Mouse (Mus musculus): ENCODE data around the gene Prune1. TPM values are rescaled to one million over a fixed set of nuclear protein-coding genes. Genes with fewer than 3 reads are reported as not detected.

The Prune1 gene
- polyA plus RNA-seq, 1 experiment from 2014 or later: 23.1 TPM

DNA sequence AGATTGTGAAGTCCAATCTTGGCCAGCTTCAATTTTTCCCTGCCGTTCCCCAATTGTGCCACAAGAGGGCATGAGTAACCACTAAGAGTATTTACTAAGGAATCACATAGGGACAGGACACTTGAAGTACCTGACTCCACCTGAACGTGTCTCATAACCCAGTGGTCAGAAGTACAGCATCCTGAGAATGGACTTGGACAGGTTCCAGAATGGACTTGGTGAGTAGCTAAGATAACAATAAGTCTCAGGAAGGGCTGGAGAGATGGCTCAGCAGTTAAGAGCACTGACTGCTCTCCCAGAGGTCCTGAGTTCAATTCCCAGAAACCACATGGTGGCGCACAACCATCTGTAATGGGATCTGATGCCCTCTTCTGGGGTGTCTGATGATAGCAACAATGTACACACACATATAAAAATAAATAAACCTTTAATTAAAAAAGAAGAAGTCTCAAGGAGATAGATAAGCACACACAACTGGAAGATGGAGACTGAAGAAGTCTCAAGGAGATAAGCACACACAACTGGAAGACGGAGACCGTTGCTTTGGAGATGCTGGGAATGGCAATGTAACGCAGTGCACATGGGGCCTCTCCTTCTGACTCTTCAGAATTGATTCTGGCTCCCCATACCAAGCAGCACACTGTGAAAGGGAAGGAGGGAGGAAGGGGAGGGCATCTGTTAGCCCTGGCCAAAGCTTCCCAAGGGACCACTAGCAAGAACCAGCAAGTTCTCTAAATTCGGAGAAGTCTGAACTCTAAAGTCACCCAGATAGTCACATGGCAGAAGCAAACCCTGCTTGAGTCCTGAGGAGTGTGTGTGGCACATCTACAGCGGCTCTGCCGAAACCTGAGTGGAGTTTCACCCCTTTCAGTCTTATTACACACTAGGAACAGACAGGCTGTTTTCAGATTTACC is 29.3 kb upstream of the Prune1 start:
- 66% methylated on average over 9 of the region's 9 CpGs for WGBS
- Histone ChIP-seq H3K9me3 (ENCODE audit: control insufficient read depth, low read depth, low read length) (no peaks in the 10 kb centered on the region), H3K4me3 (ENCODE audit: low read depth, low read length) (no peak overlapping the region)

DNA sequence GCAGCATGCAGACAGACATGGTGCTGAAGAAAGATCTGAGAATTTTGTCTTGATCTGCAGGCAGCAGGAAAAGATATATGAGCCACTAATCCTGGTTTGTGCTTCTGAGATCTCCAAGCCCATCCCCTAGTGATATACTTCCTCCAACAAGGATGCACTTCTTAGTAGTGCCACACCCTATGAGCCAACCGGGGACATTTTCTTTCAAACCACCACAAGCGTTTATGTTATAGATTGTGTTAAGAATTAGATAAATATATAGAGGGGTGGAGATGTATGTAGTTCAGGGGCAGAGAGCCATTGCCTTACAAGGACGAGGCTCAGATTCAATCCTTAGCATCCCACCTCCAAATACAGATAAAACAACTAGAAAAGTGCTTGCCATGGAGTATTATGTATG is 28.6 kb upstream of the Prune1 start:
- no peak overlapping the region for H3K4me3 ChIP-seq (ENCODE audit: low read depth, low read length)
- no peak for ATAC-seq (ENCODE audit: insufficient number of reproducible peaks, insufficient read depth, low FRiP score, low read depth)
- H3K4me2 ChIP-seq (replicated peaks; ENCODE audit: low read depth, low read length): no peak overlapping the region
- H3K36me3 ChIP-seq (ENCODE audit: control insufficient read depth, insufficient read depth, low read length): no peaks in the 10 kb centered on the region
- H3K4me1 ChIP-seq (ENCODE audit: control insufficient read depth, insufficient read depth, low read length): no peaks in the 10 kb centered on the region
- H3K27ac ChIP-seq (ENCODE audit: low read length): no peak overlapping the region
- no peaks in the 10 kb centered on the region for H3K27me3 ChIP-seq (ENCODE audit: control insufficient read depth, insufficient read depth, low read length)
- no peaks in the 10 kb centered on the region for H3K9me3 ChIP-seq (ENCODE audit: control insufficient read depth, low read depth, low read length)
- no peak overlapping the region for H3K9ac ChIP-seq (replicated peaks; ENCODE audit: low read depth, low read length)
- 56% methylated on average over 3 of the region's 3 CpGs for WGBS

More for the DNA sequence above, 29.3 kb upstream of the Prune1 start:
- Histone ChIP-seq H3K27ac (ENCODE audit: low read length) (no peak overlapping the region), H3K36me3 (ENCODE audit: control insufficient read depth, insufficient read depth, low read length) (no peaks in the 10 kb centered on the region), H3K4me2 (replicated peaks; ENCODE audit: low read depth, low read length) (no peak overlapping the region), H3K4me1 (ENCODE audit: control insufficient read depth, insufficient read depth, low read length) (peaks cover 4% of the 10 kb centered on the region; the same call in 1 of the 2 replicates), H3K27me3 (ENCODE audit: control insufficient read depth, insufficient read depth, low read length) (no peaks in the 10 kb centered on the region), H3K9ac (replicated peaks; ENCODE audit: low read depth, low read length) (no peak overlapping the region)
- ATAC-seq (ENCODE audit: insufficient number of reproducible peaks, insufficient read depth, low FRiP score, low read depth): no peak

DNA sequence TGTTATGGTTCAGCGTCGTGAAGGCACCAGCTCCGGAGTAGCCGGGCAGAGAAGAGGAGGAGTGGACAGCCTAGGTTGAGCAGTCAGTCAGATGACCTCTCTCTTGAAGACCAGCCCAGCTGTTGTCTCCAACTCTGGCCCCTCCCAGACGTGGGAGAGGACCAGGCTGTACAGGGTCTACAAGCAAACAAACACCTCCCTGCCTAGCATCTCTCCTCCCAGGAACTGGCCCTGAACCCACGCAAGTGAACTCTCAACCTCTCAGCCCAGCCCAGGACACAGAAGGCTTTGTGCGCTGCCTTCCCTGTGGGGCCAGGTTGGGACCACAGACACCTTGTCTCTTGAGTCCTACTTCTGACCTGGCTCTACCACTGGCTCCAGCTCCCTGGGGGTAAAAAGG is 25.2 kb upstream of the Prune1 start, which contains the start of gene Anxa9:
Anxa9 (minus strand) TSS at position 77 of the 400 bp plus-strand sequence.
- 57% methylated on average over 7 of the region's 7 CpGs for whole genome bisulfite sequencing

DNA sequence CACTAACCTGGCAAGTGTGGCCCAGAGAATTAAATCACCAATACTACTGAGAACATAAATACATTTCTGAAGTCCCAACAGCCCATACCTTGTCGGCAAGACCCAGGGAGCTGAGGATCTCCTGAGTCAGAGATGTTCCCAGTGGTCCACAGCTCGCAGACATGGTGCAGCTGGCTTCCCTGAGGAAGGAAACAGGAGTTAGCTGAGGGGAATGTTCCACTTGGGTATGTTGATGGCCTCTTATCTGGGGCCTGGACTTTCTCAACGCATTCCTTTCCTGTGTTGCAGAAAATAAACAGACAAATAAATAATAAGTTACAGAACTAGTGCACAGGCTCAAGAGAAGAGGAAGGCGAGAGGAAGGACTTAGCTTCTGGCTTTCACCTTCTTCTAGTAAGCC is 24.4 kb upstream of the Prune1 start:
- Histone ChIP-seq H3K36me3 (ENCODE audit: control insufficient read depth, insufficient read depth, low read length) (no peaks in the 10 kb centered on the region), H3K27me3 (ENCODE audit: control insufficient read depth, insufficient read depth, low read length) (no peaks in the 10 kb centered on the region), H3K4me1 (ENCODE audit: control insufficient read depth, insufficient read depth, low read length) (no peaks in the 10 kb centered on the region), H3K4me3 (ENCODE audit: low read depth, low read length) (no peak overlapping the region), H3K4me2 (replicated peaks; ENCODE audit: low read depth, low read length) (no peak overlapping the region), H3K27ac (ENCODE audit: low read length) (no peak overlapping the region), H3K9me3 (ENCODE audit: control insufficient read depth, low read depth, low read length) (no peaks in the 10 kb centered on the region), H3K9ac (replicated peaks; ENCODE audit: low read depth, low read length) (no peak overlapping the region)
- WGBS: 69% methylated on average over 4 of the region's 4 CpGs
- no peak for ATAC-seq (ENCODE audit: insufficient number of reproducible peaks, insufficient read depth, low FRiP score, low read depth)

More for the DNA sequence above, 25.2 kb upstream of the Prune1 start, which contains the start of gene Anxa9:
- H3K9ac ChIP-seq (replicated peaks; ENCODE audit: low read depth, low read length): no peak within 1 kb of the TSS
- no peaks in the 10 kb centered on the region for H3K27me3 ChIP-seq (ENCODE audit: control insufficient read depth, insufficient read depth, low read length)
- H3K4me1 ChIP-seq (ENCODE audit: control insufficient read depth, insufficient read depth, low read length): no peaks in the 10 kb centered on the region
- H3K4me2 ChIP-seq (replicated peaks; ENCODE audit: low read depth, low read length): no peak within 1 kb of the TSS
- no peaks in the 10 kb centered on the region for H3K9me3 ChIP-seq (ENCODE audit: control insufficient read depth, low read depth, low read length)
- ATAC-seq (ENCODE audit: insufficient number of reproducible peaks, insufficient read depth, low FRiP score, low read depth): no peak
- no peak within 1 kb of the TSS for H3K4me3 ChIP-seq (ENCODE audit: low read depth, low read length)
- H3K27ac ChIP-seq (ENCODE audit: low read length): no peak within 1 kb of the TSS
- no peaks in the 10 kb centered on the region for H3K36me3 ChIP-seq (ENCODE audit: control insufficient read depth, insufficient read depth, low read length)

DNA sequence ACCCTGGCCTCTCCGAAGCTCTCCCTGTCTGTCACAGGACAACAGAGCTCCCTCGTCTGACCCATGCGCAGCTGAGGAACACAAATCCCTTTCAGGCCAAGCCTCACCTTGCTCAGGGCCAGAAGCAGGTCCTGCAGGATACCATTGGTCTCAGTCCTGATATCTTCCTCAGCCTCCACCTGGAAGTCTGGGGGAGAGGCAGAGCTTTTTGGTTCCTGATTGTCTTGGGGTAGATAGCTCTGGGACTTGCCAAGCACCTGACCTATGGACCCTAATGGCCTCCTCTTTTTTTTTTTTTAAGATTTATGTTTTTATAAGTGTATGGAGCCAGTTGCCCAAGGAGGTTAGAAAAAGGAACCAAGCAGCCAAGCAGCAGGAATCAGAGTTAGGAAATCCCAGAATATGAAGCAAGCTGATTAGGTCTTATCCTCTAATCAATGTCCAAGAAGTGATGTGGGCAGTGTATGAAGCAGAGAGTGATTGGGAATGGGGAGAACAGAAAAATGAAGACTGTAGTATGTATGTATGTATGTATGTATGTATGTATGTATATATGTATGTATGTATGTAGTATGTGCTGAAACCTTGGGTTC is 19.4 kb upstream of the Prune1 start:
- Histone ChIP-seq H3K4me2 (replicated peaks; ENCODE audit: low read depth, low read length) (no peak overlapping the region), H3K4me3 (ENCODE audit: low read depth, low read length) (no peak overlapping the region), H3K9me3 (ENCODE audit: control insufficient read depth, low read depth, low read length) (no peaks in the 10 kb centered on the region), H3K27me3 (ENCODE audit: control insufficient read depth, insufficient read depth, low read length) (no peaks in the 10 kb centered on the region), H3K4me1 (ENCODE audit: control insufficient read depth, insufficient read depth, low read length) (no peaks in the 10 kb centered on the region), H3K27ac (ENCODE audit: low read length) (no peak overlapping the region), H3K36me3 (ENCODE audit: control insufficient read depth, insufficient read depth, low read length) (0 out of 2 replicates have a peak, but pooled peaks cover 3% of the 10 kb centered on the region), H3K9ac (replicated peaks; ENCODE audit: low read depth, low read length) (no peak overlapping the region)
- no peak for ATAC-seq (ENCODE audit: insufficient number of reproducible peaks, insufficient read depth, low FRiP score, low read depth)
- 70% methylated on average over 3 of the region's 3 CpGs for WGBS

DNA sequence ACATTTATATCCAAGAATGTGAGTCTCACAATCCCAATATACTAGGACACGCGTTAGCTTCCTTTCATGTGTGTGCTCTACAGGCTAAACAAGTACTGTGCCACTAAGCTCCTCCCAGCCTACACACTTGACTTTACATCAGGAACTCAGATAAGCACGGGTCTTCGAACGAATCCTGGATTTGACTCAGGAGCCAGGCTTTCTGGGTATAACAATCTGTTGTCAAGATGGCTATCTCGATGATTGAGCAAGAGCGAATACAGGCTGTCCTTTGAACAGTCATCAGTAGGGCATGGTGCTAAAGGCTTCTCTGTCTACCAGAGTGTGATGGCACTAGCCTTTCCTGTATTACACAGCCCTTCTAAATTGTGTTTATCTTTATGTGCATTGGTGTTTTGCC is 16.1 kb upstream of the Prune1 start:
- Histone ChIP-seq H3K27ac (ENCODE audit: low read length) (no peak overlapping the region), H3K9ac (replicated peaks; ENCODE audit: low read depth, low read length) (no peak overlapping the region), H3K4me1 (ENCODE audit: control insufficient read depth, insufficient read depth, low read length) (no peaks in the 10 kb centered on the region), H3K9me3 (ENCODE audit: control insufficient read depth, low read depth, low read length) (no peaks in the 10 kb centered on the region), H3K4me2 (replicated peaks; ENCODE audit: low read depth, low read length) (no peak overlapping the region), H3K36me3 (ENCODE audit: control insufficient read depth, insufficient read depth, low read length) (peaks cover 18% of the 10 kb centered on the region), H3K4me3 (ENCODE audit: low read depth, low read length) (no peak overlapping the region), H3K27me3 (ENCODE audit: control insufficient read depth, insufficient read depth, low read length) (no peaks in the 10 kb centered on the region)
- WGBS: 86% methylated on average over 7 of the region's 7 CpGs
- no peak for ATAC-seq (ENCODE audit: insufficient number of reproducible peaks, insufficient read depth, low FRiP score, low read depth)

DNA sequence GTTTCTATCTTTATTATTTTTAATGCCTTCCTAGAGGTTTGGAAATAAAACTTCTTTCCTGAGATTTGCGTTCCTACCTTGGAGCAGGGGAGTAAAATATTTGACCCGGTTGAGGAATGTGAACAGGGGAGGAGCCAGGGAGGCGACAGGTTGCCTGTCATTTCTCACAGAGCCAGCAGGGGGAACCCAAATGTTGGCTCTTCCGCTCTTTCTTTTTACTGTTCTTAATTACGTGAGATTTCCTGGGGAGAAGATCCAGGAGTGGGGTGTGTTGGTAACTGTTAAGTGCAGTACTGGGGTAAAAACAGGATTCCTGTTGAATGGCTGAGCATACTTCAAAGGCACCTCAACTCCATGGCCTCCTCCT is 14.2 kb upstream of the Prune1 start:
- Histone ChIP-seq H3K4me3 (ENCODE audit: low read depth, low read length) (no peak overlapping the region), H3K4me2 (replicated peaks; ENCODE audit: low read depth, low read length) (no peak overlapping the region), H3K27me3 (ENCODE audit: control insufficient read depth, insufficient read depth, low read length) (no peaks in the 10 kb centered on the region), H3K9me3 (ENCODE audit: control insufficient read depth, low read depth, low read length) (no peaks in the 10 kb centered on the region), H3K36me3 (ENCODE audit: control insufficient read depth, insufficient read depth, low read length) (peaks cover 31% of the 10 kb centered on the region), H3K9ac (replicated peaks; ENCODE audit: low read depth, low read length) (no peak overlapping the region), H3K27ac (ENCODE audit: low read length) (0 out of 2 replicates have a peak overlapping the region, but pooled peaks have one; percentile 21), H3K4me1 (ENCODE audit: control insufficient read depth, insufficient read depth, low read length) (no peaks in the 10 kb centered on the region)
- WGBS: 10% methylated on average over 5 of the region's 5 CpGs
- 0 out of 2 replicates have a peak, but pooled peaks have one; percentile 30 for ATAC-seq (ENCODE audit: insufficient number of reproducible peaks, insufficient read depth, low FRiP score, low read depth)

DNA sequence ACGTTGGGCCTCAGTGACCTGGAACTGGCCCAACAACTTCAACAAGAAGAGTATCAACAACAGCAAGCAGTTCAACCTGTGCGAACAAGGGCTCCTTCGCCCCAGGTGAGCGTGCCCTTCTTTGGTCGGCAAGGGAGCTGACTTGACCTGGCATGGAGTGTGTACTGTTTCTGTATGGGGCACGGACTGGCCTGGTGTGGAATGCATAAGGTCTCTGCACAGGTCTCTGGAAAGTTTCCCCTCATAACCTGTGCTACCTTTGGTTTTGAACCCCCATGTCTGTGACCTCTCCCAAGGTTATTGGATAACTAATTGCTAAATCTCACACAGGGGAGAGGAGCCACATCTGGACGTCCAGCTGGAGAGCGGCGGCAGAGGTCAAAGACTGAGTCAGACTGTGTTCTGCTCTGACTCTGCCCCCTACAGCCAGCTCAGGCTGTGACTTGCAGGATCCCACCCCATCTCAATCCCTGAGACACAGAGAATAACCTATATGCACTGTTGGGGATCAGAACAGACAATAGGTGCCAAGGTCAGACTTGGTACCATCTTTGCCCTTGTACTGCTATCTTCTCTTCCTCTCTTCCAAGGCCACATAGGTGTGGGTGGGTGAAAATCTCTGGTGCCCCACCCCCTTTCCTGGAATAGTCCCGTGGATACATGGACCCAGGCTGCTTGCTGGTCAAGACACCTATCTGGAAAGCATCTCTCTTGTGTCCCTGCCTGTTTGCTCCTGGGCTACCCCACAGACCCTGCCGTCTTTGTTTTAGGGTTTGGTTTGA is 13.6 kb upstream of the Prune1 start:
- no peak overlapping the region for H3K27ac ChIP-seq (ENCODE audit: low read length)
- ATAC-seq (ENCODE audit: insufficient number of reproducible peaks, insufficient read depth, low FRiP score, low read depth): 0 out of 2 replicates have a peak, but pooled peaks have one; percentile 21

More for the DNA sequence above, 13.6 kb upstream of the Prune1 start:
- WGBS: 67% methylated on average over 11 of the region's 11 CpGs
- Histone ChIP-seq H3K4me3 (ENCODE audit: low read depth, low read length) (no peak overlapping the region), H3K4me1 (ENCODE audit: control insufficient read depth, insufficient read depth, low read length) (no peaks in the 10 kb centered on the region), H3K4me2 (replicated peaks; ENCODE audit: low read depth, low read length) (no peak overlapping the region), H3K9ac (replicated peaks; ENCODE audit: low read depth, low read length) (no peak overlapping the region), H3K27me3 (ENCODE audit: control insufficient read depth, insufficient read depth, low read length) (no peaks in the 10 kb centered on the region), H3K36me3 (ENCODE audit: control insufficient read depth, insufficient read depth, low read length) (peaks cover 37% of the 10 kb centered on the region), H3K9me3 (ENCODE audit: control insufficient read depth, low read depth, low read length) (no peaks in the 10 kb centered on the region)
